Mouse (Mus musculus) midbrain, embryonic 15.5 days (tissue): ENCODE results near the gene Mier2. TPM values are rescaled to one million over a fixed set of nuclear protein-coding genes. Genes with fewer than 3 reads are reported as not detected.

Experiments
- ATAC-seq: fragments of 200-750 bp; cut with Nextera tagmentation; replicated peaks from 2 replicates; pipeline ENCODE4 v1.8.0; 2017; ENCODE audit warnings: moderate TSS enrichment
- H3K27ac ChIP-seq: fragments of 300-500 bp; sonication (generic); 2 replicates; pipeline ENCODE4 v1.5.1; 2015; ENCODE audit warnings: mild to moderate bottlenecking, inconsistent platforms
- H3K27me3 ChIP-seq: fragments of 300-500 bp; sonication (generic); replicated peaks from 2 replicates; pipeline ENCODE4 v1.6.1; 2015; ENCODE audit warnings: inconsistent platforms
- H3K36me3 ChIP-seq: fragments of 300-500 bp; sonication (generic); replicated peaks from 2 replicates; pipeline ENCODE4 v1.6.1; 2015; ENCODE audit warnings: inconsistent platforms
- H3K4me1 ChIP-seq: fragments of 300-500 bp; sonication (generic); 2 replicates; pipeline ENCODE4 v1.6.1; 2015; ENCODE audit warnings: inconsistent platforms
- H3K4me2 ChIP-seq: fragments of 300-500 bp; sonication (generic); 2 replicates; pipeline ENCODE4 v1.6.1; 2015; ENCODE audit warnings: inconsistent platforms, mild to moderate bottlenecking, moderate library complexity
- H3K4me3 ChIP-seq: fragments of 300-500 bp; sonication (generic); 2 replicates; pipeline ENCODE4 v1.5.1; 2015; ENCODE audit warnings: mild to moderate bottlenecking, inconsistent platforms
- H3K9ac ChIP-seq: fragments of 300-500 bp; sonication (generic); 2 replicates; pipeline ENCODE4 v1.6.1; 2015; ENCODE audit warnings: mild to moderate bottlenecking, inconsistent platforms
- H3K9me3 ChIP-seq: fragments of 300-500 bp; sonication (generic); 2 replicates; pipeline ENCODE4 v1.6.1; 2016; ENCODE audit warnings: inconsistent platforms
- WGBS: fragments of 180-500 bp; shearing (Covaris S2); methylation state at CpG from one replicate; pipeline ENCODE4 v1.1.7; 2015; ENCODE audit warnings: mixed read lengths; 5-methylcytosine and 5-hydroxymethylcytosine counted together
- polyA plus RNA-seq: library from polyadenylated mRNA; unstranded; fragments of >200 nt; fragmentation: Nextera tagmentation; extraction: Ambion mirVana; gene quantifications from 2 replicates; pipeline ENCODE4 v1.2.1, GENCODE M21; 2015

The Mier2 gene
- polyA plus RNA-seq, 1 experiment from 2014 or later = 70.4 TPM

DNA sequence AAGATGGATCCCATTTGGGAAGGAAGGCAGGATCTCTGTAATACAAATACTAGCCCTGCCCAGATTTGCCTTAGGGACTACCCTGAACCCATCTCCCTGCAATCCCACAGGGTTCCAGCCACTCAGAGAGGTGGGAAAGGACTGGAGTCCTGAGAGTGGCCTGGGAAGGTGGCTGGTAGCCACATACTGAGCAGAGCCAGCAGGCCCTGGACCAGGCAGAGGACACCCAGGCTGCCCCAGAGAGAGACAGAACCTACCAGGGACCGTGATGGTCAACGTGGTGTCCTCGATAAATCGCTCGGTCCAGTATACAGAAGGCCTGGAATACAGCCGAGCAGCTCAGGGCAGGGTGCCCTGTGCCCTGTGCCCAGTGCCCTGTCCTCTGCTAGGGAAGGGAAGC is 30.1 kb upstream of the Mier2 start:
- no peak for ATAC-seq
- 88% methylated on average over 6 of the region's 6 CpGs for WGBS
- Histone ChIP-seq H3K27me3 (no peaks in the 10 kb centered on the region), H3K9me3 (no peaks in the 10 kb centered on the region), H3K4me1 (no peaks in the 10 kb centered on the region), H3K9ac (no peak overlapping the region), H3K27ac (no peak overlapping the region), H3K36me3 (no peaks in the 10 kb centered on the region), H3K4me2 (no peak overlapping the region), H3K4me3 (no peak overlapping the region)

DNA sequence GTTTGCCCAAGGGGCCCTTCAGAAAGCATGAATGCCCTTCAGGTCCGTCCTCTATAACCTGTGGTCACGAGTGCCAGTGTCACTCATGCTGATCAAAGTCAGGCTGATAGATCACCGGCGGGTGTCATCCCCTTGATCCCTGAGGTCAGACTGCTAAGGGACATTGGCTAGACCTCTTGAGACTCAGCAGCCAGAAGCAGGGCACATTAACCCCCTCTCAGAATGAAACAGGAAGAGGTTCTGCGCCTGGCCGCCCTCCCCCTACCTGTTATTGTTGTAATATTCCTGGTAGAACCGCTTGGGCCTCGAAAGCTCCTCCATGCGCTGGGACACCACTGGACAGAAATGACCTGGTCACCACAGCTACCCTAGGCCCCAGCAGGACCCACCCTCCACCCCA is 29.4 kb upstream of the Mier2 start:
- Histone ChIP-seq H3K4me2 (no peak overlapping the region), H3K9ac (no peak overlapping the region), H3K4me1 (no peaks in the 10 kb centered on the region), H3K9me3 (no peaks in the 10 kb centered on the region), H3K4me3 (no peak overlapping the region), H3K27ac (no peak overlapping the region), H3K27me3 (no peaks in the 10 kb centered on the region), H3K36me3 (no peaks in the 10 kb centered on the region)
- no peak for ATAC-seq
- 86% methylated on average over 9 of the region's 9 CpGs for WGBS

DNA sequence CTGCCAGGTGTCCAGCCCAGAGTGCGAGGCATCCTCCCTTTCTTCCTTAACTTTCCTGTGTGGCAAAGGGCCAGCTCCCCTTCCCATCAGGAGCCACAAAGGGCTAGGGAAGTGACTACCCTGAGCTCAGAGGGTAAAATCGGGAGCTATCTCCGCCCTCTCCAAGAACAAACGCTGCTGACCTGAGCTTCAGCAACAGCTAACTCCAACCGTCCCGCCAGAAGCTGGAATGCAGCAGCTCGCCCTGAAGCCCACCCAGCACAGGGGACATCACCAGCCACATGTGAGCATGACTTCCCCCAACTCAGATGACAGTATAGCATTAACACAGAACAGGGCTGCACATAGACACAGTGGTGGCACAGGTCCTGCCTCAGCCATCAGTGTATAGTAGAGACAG is 29.0 kb upstream of the Mier2 start:
- Histone ChIP-seq H3K4me2 (no peak overlapping the region), H3K27ac (no peak overlapping the region), H3K9me3 (no peaks in the 10 kb centered on the region), H3K36me3 (no peaks in the 10 kb centered on the region), H3K4me3 (no peak overlapping the region), H3K27me3 (no peaks in the 10 kb centered on the region), H3K9ac (no peak overlapping the region), H3K4me1 (no peaks in the 10 kb centered on the region)
- 74% methylated on average over 7 of the region's 7 CpGs for WGBS
- ATAC-seq = no peak

- Histone ChIP-seq H3K4me3 (no peak overlapping the region), H3K4me2 (no peak overlapping the region), H3K27ac (no peak overlapping the region), H3K9ac (no peak overlapping the region), H3K9me3 (no peaks in the 10 kb centered on the region), H3K4me1 (no peaks in the 10 kb centered on the region), H3K27me3 (no peaks in the 10 kb centered on the region), H3K36me3 (no peaks in the 10 kb centered on the region)
- no peak for ATAC-seq
- whole genome bisulfite sequencing = 92% methylated on average over 8 of the region's 8 CpGs
These were observed 26.5 kb upstream of the Mier2 start for GRCm38 (mm10) chr10:79581501-79581900.

GRCm38 (mm10) chr10:79580811-79581210 is 25.8 kb upstream of the Mier2 start:
- no peaks in the 10 kb centered on the region for H3K4me1 ChIP-seq
- no peaks in the 10 kb centered on the region for H3K9me3 ChIP-seq
- H3K27ac ChIP-seq = no peak overlapping the region
- H3K9ac ChIP-seq = no peak overlapping the region
- no peak overlapping the region for H3K4me3 ChIP-seq
- no peaks in the 10 kb centered on the region for H3K27me3 ChIP-seq
- H3K4me2 ChIP-seq = no peak overlapping the region
- WGBS = 34% methylated on average over 6 of the region's 6 CpGs
- no peaks in the 10 kb centered on the region for H3K36me3 ChIP-seq
- ATAC-seq = no peak

DNA sequence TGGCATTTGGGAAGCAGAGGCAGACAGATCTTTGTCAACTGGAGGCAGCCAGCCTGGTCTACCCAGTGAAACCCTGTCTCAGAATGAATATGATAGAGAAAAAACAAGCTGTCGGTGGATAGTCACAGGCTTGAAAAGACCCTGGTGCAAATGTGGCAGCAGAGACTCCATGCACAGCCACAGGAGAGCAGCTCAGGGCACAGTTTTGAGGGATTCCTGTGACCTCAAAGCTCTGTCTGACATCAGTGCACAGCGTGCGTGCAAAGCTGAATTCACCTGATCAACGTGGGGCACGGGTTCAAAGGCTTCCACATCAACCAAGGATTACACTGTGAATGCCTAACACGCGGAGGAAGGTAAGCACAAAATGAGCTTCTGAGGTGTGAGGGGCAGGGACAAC is 25.4 kb upstream of the Mier2 start:
- 67% methylated on average over 7 of the region's 7 CpGs for WGBS
- H3K27me3 ChIP-seq = no peaks in the 10 kb centered on the region
- H3K27ac ChIP-seq = no peak overlapping the region
- H3K4me2 ChIP-seq = no peak overlapping the region
- H3K4me3 ChIP-seq = no peak overlapping the region
- no peak for ATAC-seq
- no peaks in the 10 kb centered on the region for H3K9me3 ChIP-seq
- no peak overlapping the region for H3K9ac ChIP-seq
- no peaks in the 10 kb centered on the region for H3K36me3 ChIP-seq
- H3K4me1 ChIP-seq = no peaks in the 10 kb centered on the region

GRCm38 (mm10) chr10:79579781-79580180 is 24.8 kb upstream of the Mier2 start:
- H3K9ac ChIP-seq = no peak overlapping the region
- H3K27me3 ChIP-seq = no peaks in the 10 kb centered on the region
- H3K36me3 ChIP-seq = no peaks in the 10 kb centered on the region
- 82% methylated on average over 12 of the region's 12 CpGs for WGBS
- ATAC-seq = no peak
- H3K27ac ChIP-seq = no peak overlapping the region
- H3K4me3 ChIP-seq = no peak overlapping the region
- H3K9me3 ChIP-seq = no peaks in the 10 kb centered on the region
- H3K4me2 ChIP-seq = no peak overlapping the region
- H3K4me1 ChIP-seq = no peaks in the 10 kb centered on the region

GRCm38 (mm10) chr10:79578891-79579290 is 23.9 kb upstream of the Mier2 start:
- no peak for ATAC-seq
- Histone ChIP-seq H3K4me1 (no peaks in the 10 kb centered on the region), H3K4me3 (no peak overlapping the region), H3K27ac (no peak overlapping the region), H3K9ac (no peak overlapping the region), H3K4me2 (no peak overlapping the region), H3K36me3 (no peaks in the 10 kb centered on the region), H3K27me3 (no peaks in the 10 kb centered on the region), H3K9me3 (no peaks in the 10 kb centered on the region)
- 74% methylated on average over 7 of the region's 7 CpGs for WGBS

- Histone ChIP-seq H3K9me3 (no peaks in the 10 kb centered on the region), H3K36me3 (no peaks in the 10 kb centered on the region), H3K9ac (no peak overlapping the region), H3K4me1 (no peaks in the 10 kb centered on the region), H3K4me2 (no peak overlapping the region), H3K27me3 (no peaks in the 10 kb centered on the region), H3K4me3 (no peak overlapping the region), H3K27ac (no peak overlapping the region)
- no peak for ATAC-seq
- WGBS = 43% methylated on average over 9 of the region's 9 CpGs
These were observed 23.3 kb upstream of the Mier2 start for GRCm38 (mm10) chr10:79578276-79578675.

DNA sequence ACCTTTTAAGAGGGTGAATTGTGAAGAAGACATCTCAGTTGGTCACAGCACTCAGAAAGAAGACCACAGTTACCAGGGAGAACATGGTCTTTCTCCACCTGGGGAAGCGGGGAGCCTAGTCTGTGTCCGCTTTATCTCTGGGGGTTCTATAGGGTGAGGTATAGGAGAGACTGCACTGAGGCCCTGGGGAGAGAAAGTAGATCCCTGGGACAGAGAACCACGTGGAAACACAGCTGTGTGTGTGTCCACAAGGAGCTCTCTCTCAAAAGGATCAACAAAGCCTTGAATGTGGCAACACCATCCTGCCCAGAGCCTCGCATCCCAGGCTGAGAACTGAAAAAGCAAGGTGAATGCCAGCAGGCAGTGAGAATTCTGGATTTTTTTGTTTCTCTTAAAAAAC is 22.4 kb upstream of the Mier2 start:
- WGBS = 73% methylated on average over 4 of the region's 4 CpGs
- no peak for ATAC-seq
- no peaks in the 10 kb centered on the region for H3K4me1 ChIP-seq
- H3K4me2 ChIP-seq = no peak overlapping the region
- H3K9me3 ChIP-seq = no peaks in the 10 kb centered on the region
- H3K27ac ChIP-seq = no peak overlapping the region
- H3K4me3 ChIP-seq = no peak overlapping the region
- no peaks in the 10 kb centered on the region for H3K36me3 ChIP-seq
- no peaks in the 10 kb centered on the region for H3K27me3 ChIP-seq
- no peak overlapping the region for H3K9ac ChIP-seq

GRCm38 (mm10) chr10:79575754-79576153 is 20.8 kb upstream of the Mier2 start:
- H3K9ac ChIP-seq = no peak overlapping the region
- H3K4me1 ChIP-seq = no peaks in the 10 kb centered on the region
- no peak overlapping the region for H3K4me2 ChIP-seq
- ATAC-seq = no peak
- no peaks in the 10 kb centered on the region for H3K36me3 ChIP-seq
- H3K4me3 ChIP-seq = no peak overlapping the region
- no peaks in the 10 kb centered on the region for H3K9me3 ChIP-seq
- H3K27me3 ChIP-seq = no peaks in the 10 kb centered on the region
- 78% methylated on average over 6 of the region's 6 CpGs for WGBS
- no peak overlapping the region for H3K27ac ChIP-seq

GRCm38 (mm10) chr10:79574796-79575195 is 19.8 kb upstream of the Mier2 start:
- H3K9ac ChIP-seq = no peak overlapping the region
- no peaks in the 10 kb centered on the region for H3K9me3 ChIP-seq
- WGBS = 94% methylated on average over 6 of the region's 6 CpGs
- H3K4me3 ChIP-seq = no peak overlapping the region
- no peak overlapping the region for H3K4me2 ChIP-seq
- ATAC-seq = no peak
- no peaks in the 10 kb centered on the region for H3K36me3 ChIP-seq
- H3K27ac ChIP-seq = no peak overlapping the region
- no peaks in the 10 kb centered on the region for H3K4me1 ChIP-seq
- H3K27me3 ChIP-seq = no peaks in the 10 kb centered on the region

- H3K4me1 ChIP-seq = no peaks in the 10 kb centered on the region
- no peaks in the 10 kb centered on the region for H3K36me3 ChIP-seq
- H3K4me2 ChIP-seq = no peak overlapping the region
- H3K27ac ChIP-seq = no peak overlapping the region
- no peaks in the 10 kb centered on the region for H3K27me3 ChIP-seq
- H3K9me3 ChIP-seq = no peaks in the 10 kb centered on the region
- H3K9ac ChIP-seq = no peak overlapping the region
- H3K4me3 ChIP-seq = no peak overlapping the region
- WGBS = 87% methylated on average over 8 of the region's 8 CpGs
- ATAC-seq = no peak
These were observed 19.4 kb upstream of the Mier2 start for GRCm38 (mm10) chr10:79574350-79574749.

DNA sequence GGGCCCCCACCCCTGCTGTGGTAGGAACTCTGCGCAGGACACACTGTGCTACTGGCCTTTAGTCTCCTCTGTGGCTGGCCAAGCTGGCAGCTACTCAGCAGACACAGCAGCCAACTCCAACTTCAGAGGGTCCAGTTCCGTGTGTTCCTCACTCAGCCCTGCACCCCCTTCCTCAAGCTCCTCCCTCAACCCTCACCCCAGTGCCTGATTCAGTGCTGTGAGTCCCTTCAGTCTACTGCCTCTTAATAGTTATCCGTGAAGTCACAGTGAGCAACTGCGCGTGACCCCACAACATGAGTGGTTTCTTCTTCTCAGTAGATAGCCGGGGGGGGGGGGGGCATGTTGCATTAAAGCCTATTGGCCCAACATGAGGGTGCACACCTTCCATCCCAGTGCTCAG is 18.6 kb upstream of the Mier2 start:
- no peak for ATAC-seq
- Histone ChIP-seq H3K4me2 (no peak overlapping the region), H3K27me3 (no peaks in the 10 kb centered on the region), H3K9me3 (no peaks in the 10 kb centered on the region), H3K4me1 (no peaks in the 10 kb centered on the region), H3K36me3 (no peaks in the 10 kb centered on the region), H3K27ac (no peak overlapping the region), H3K4me3 (no peak overlapping the region), H3K9ac (no peak overlapping the region)
- 88% methylated on average over 6 of the region's 6 CpGs for WGBS
